Mouse (Mus musculus): ENCODE measurements around the gene Timp3. TPM values are rescaled to one million over a fixed set of nuclear protein-coding genes. Genes with fewer than 3 reads are reported as not detected.
A peak's percentile ranks its signal among the peaks of the same experiment; 100 is the strongest.

Timp3 gene
- total RNA-seq (2021): 10 to 100 TPM; 63.7 to 64.9 TPM
- long read RNA-seq, experiment 1, full-length matches to known transcripts: 47 of 63 reads
- long read RNA-seq, experiment 1, partial matches to known transcripts: 16 of 63 reads
- long read RNA-seq, experiment 1, other reads (novel, unspliced or antisense): 0 of 63 reads
- long read RNA-seq, experiment 2, full-length matches to known transcripts: 56 of 78 reads
- long read RNA-seq, experiment 2, partial matches to known transcripts: 4 of 78 reads
- long read RNA-seq, experiment 2, other reads (novel, unspliced or antisense): 18 of 78 reads

- TF ChIP-seq CTCF (IDR thresholded peaks at IDR 0.05): no peak
- intact Hi-C loops (cut with DNase I): loop anchor here (5.0 kb wide), 2 partner anchors 42 to 57 kb away; no protein-coding TSS in a partner anchor
- Histone ChIP-seq H3K27ac (peak within 1 kb of the TSS; percentile 81), H3K4me3 (peak within 1 kb of the TSS; percentile 68)
- DNase-seq (ENCODE audit: extremely low spot score in 1 of 2, low spot score in 2 of 2): peak; percentile 42 to 58
Measured at GRCm38 (mm10) chr10:86300293-86301116, at the start of gene Timp3. Gene Timp3 (plus strand): TSS chr10:86300372.

DNA sequence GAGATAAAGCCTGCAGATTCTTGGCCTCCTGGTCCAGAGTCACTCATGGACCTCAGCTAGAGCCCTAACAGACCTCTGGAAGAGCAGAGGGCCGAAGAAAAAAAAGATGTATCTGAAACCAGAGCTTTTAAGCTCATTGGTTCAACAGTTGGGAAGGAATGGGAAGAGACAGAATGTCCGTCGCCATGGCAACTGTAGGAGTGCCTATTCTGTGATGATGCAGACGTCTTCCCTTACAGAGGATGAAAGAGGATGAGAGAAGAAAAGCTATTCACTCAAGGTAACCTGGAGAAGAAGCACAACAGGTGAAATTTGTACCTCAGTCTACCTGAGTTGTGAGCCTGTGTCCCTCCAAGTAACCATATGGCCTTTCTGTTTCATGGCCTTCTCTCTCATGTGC is 44.0 kb upstream of the Timp3 start:
- Histone ChIP-seq H3K27ac (no peak overlapping the region), H3K4me3 (no peak overlapping the region)
- intact Hi-C loops (cut with DNase I): no loop called here
- no peak for TF ChIP-seq CTCF (IDR thresholded peaks at IDR 0.05)
- DNase-seq (ENCODE audit: extremely low spot score in 1 of 2, low spot score in 2 of 2): peak in 1 of 2 experiments; percentile 22

- TF ChIP-seq CTCF (IDR thresholded peaks at IDR 0.05): no peak
- Histone ChIP-seq H3K4me3 (no peak overlapping the region), H3K27ac (no peak overlapping the region)
- no peak for DNase-seq (ENCODE audit: extremely low spot score in 1 of 2, low spot score in 2 of 2)
- intact Hi-C loops (cut with DNase I): no loop called here
Measured at GRCm38 (mm10) chr10:86257045-86257444, 43.1 kb upstream of the Timp3 start.

- no peak for DNase-seq (ENCODE audit: extremely low spot score in 1 of 2, low spot score in 2 of 2)
- intact Hi-C loops (cut with DNase I): no loop called here
- TF ChIP-seq CTCF (IDR thresholded peaks at IDR 0.05): no peak
- no peak overlapping the region for H3K27ac ChIP-seq
- H3K4me3 ChIP-seq: no peak overlapping the region
Measured at GRCm38 (mm10) chr10:86258046-86258445, 42.1 kb upstream of the Timp3 start.

GRCm38 (mm10) chr10:86258992-86259391 is 41.2 kb upstream of the Timp3 start:
- DNase-seq (ENCODE audit: extremely low spot score in 1 of 2, low spot score in 2 of 2): no peak
- intact Hi-C loops (cut with DNase I): no loop called here

DNA sequence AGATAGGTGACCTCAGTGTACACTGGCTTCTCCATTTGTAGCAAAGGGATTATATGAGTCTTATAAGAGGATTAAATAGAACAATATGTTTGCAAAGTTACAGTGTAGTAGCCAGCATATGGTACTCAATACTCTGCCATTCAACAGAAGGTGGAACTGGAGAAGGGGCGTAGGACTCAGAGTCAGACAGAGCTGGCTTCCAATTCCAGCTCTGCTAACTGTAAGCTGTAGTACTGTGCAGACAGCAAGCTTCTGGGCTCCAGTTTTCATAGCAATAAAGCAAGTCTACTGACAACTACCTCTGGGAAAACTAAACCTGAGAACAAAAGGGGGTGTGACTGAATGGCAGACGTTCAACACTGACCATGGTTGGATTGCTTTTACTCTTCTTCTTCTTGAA is 38.4 kb upstream of the Timp3 start:
- intact Hi-C loops (cut with DNase I): no loop called here
- Histone ChIP-seq H3K4me3 (no peak overlapping the region), H3K27ac (no peak overlapping the region)

More at GRCm38 (mm10) chr10:86258992-86259391, 41.2 kb upstream of the Timp3 start:
- TF ChIP-seq CTCF (IDR thresholded peaks at IDR 0.05): no peak
- H3K27ac ChIP-seq: no peak overlapping the region
- H3K4me3 ChIP-seq: no peak overlapping the region

DNA sequence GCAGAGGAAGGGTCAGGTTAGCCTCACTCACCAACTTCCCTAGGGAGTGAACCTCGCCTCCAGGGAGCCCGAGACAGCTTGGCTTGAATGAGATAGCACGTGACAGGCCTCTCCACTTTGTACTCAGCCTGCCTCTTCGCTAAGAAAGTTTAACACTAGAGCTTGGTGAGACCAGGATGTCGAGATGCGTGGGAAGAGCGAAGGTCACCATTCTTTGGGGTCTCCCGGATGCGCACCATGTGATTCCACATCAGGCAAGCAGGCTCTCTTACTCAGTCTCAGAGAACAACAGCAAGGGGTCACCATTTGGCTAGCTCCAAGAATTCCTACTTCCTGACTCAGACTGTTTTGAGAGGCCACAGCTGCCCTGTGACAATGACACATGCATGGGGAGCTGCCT is 35.6 kb upstream of the Timp3 start:
- no peak overlapping the region for H3K27ac ChIP-seq
- TF ChIP-seq CTCF (IDR thresholded peaks at IDR 0.05): no peak
- intact Hi-C loops (cut with DNase I): no loop called here

More for the DNA sequence above, 38.4 kb upstream of the Timp3 start:
- TF ChIP-seq CTCF (IDR thresholded peaks at IDR 0.05): no peak
- DNase-seq (ENCODE audit: extremely low spot score in 1 of 2, low spot score in 2 of 2): no peak

GRCm38 (mm10) chr10:86270254-86270653 is 29.9 kb upstream of the Timp3 start:
- Histone ChIP-seq H3K4me3 (no peak overlapping the region), H3K27ac (no peak overlapping the region)
- no peak for DNase-seq (ENCODE audit: extremely low spot score in 1 of 2, low spot score in 2 of 2)
- intact Hi-C loops (cut with DNase I): no loop called here
- TF ChIP-seq CTCF (IDR thresholded peaks at IDR 0.05): no peak

More for the DNA sequence above, 35.6 kb upstream of the Timp3 start:
- no peak overlapping the region for H3K4me3 ChIP-seq
- no peak for DNase-seq (ENCODE audit: extremely low spot score in 1 of 2, low spot score in 2 of 2)

DNA sequence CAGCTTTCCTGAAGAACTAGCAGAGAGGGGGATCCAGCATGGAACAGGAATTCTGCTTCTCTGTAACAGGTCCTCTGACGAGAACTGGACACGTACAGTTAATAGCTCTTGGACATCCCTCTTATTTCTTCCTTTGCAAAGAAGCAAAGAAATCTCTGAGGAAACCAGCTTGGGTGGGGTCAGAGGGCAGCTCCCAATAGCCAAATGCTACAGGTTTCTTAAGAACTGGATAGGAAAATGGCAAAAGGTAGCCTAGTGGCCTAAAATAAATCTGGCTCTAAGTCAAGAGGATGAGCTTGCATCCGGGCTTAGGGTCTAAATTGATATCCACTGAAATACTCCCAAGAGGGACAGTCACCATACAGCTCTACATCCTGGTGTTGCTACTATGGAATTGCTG is 27.3 kb upstream of the Timp3 start:
- intact Hi-C loops (cut with DNase I): no loop called here
- no peak overlapping the region for H3K4me3 ChIP-seq
- DNase-seq (ENCODE audit: extremely low spot score in 1 of 2, low spot score in 2 of 2): no peak
- no peak for TF ChIP-seq CTCF (IDR thresholded peaks at IDR 0.05)
- no peak overlapping the region for H3K27ac ChIP-seq

DNA sequence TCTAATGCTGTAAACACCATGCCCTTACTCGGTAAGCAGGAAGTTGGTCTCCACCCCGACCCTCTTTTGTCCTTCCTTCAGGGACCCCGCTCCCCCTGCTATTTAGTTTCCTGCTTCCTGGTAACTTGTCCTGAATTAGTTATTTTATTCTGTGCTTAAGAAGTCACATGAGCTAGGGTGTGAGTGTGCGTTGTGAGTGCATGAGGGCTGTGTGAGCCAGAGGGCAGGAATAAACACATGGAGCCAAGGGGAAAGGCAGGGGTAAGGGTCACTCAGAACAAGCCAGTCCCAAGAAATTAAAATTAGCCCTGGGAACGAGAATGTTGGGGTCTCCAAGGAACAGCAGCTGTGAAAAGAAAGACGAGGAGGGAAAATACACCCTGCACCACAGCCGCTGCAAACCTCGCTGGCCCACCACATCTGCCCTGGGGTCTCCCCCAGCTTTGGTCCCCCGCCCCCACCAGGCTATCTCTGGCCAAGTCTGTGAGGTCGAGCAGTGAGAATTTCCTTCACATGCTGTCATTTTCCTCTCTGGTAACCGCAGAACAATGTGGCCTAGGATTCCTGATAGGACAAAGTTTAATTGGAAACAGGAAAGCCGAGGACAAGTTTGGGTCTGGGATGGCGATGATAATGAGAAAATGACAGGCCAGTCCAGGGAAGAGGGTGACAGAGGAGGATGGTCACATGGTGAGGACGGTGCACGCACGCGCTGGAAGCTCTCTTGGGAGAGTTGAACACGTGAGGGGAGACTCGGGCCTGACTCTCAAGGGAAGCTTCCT is 26.6 kb upstream of the Timp3 start:
- no peak overlapping the region for H3K4me3 ChIP-seq
- H3K27ac ChIP-seq: no peak overlapping the region
- intact Hi-C loops (cut with DNase I): no loop called here
- DNase-seq (ENCODE audit: extremely low spot score in 1 of 2, low spot score in 2 of 2): no peak
- no peak for TF ChIP-seq CTCF (IDR thresholded peaks at IDR 0.05)

DNA sequence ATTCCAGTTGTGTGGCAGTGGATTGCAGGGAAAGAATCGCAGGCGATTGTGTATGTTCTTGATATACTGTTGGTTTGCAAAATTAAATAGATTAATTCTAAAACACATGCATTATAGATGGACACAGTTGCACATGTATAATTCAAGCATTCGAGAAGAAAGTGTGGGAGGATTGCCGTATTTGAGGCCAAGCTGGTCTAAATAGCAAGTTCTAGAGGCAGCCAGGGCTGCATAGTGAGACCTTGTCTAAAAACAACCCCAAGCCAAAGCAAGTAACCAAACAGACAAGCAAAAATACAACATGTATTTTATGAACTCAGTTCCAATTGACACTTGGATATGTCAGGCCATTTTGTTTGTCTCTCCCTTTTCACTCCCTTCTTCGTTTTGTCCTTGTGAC is 24.6 kb upstream of the Timp3 start:
- Histone ChIP-seq H3K4me3 (no peak overlapping the region), H3K27ac (no peak overlapping the region)
- intact Hi-C loops (cut with DNase I): no loop called here
- no peak for DNase-seq (ENCODE audit: extremely low spot score in 1 of 2, low spot score in 2 of 2)
- TF ChIP-seq CTCF (IDR thresholded peaks at IDR 0.05): no peak

DNA sequence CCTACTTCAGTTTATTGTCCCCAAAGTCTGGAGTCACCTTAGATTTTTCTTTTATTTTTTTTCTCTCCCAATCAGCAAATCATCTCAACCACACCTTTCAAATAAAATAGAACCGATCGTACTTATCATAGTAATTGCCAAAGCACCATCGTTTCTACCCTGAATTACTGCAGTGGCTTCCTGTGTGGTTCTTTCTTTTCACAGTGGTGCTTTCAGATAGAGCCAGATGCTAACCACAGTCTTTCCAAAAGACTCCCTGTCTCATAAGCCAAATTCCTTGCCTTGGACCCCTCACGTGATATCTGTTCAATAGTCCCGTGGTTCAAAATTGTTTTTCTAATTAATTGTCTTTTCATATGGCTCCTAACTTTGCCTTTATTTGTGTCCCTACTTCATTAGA is 22.8 kb upstream of the Timp3 start:
- no peak for DNase-seq (ENCODE audit: extremely low spot score in 1 of 2, low spot score in 2 of 2)
- Histone ChIP-seq H3K4me3 (no peak overlapping the region), H3K27ac (no peak overlapping the region)
- no peak for TF ChIP-seq CTCF (IDR thresholded peaks at IDR 0.05)
- intact Hi-C loops (cut with DNase I): no loop called here
